Mouse (Mus musculus): ENCODE data around the gene Cox14.

DNA sequence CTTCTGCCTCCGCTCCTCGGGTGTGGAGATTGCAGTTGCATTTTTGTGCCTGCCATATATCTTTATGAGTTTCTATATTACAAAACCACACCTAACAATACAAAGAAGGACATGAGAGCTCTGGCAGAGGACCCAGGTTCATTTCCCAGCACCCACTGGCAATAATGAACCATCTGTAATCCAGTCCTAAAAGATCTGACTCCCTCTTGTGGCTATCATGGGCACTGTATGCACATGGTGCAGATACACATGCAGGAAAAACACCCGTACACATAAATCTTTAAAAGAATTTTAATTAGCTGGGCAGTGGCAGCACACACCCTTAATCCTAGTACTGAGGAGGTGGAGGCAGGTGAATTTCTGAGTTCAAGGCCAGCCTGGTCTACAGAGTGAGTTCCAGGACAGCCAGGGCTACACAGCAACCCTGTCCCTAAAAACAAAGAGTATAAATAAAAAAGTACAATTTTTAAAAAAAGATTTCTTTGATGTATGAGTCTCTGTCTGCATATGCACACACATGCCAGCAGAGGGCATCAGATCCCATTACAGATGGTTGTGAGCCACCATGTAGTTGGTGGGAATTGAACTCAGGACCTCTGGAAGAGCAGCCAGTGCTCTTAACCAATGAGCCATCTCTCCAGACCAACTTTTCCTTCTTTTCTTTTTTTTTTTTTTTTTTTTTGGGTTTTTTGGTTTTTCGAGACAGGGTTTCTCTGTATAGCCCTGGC, 3.8 kb downstream of the Cox14 start:
- TF ChIP-seq CTCF (IDR thresholded peaks at IDR 0.05) (no peak), EP300 (IDR thresholded peaks at IDR 0.05; ENCODE audit: insufficient read depth, low read depth, low read length) (no peak), POLR2A (IDR thresholded peaks at IDR 0.05; ENCODE audit: insufficient read depth, low read depth, low read length) (no peak)

All from heart, adult 2 months (tissue).